In the genomic region with DNA sequence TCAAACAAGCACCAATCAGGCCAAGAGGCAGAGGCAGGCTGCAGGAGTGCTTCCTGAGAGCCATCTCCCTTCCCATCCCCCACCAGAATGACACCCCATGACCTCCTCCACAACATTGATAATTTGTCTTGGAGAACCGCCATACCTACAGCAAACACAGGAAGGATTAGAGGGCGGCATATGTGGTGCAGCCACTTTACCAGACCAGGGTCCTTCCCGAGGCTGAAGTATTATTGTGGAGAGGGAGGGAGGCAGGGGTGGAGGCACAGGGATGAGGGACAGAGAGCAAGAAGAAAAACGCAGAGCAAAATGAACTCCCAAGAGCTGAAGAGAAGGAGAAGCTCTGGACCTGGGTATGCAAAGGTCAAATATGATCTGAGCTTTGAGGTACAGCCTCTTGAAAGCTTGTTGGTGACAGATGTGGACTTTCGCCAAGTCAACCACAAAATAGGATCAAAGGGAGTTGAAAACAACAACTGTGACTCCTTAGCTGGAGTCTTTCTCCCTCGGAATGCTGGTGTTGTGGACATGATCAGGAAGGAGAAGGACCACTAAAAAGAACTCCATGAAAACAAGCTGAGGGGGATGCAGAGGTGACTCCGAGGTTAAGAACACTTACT, we compare ENCODE assay signal across 20 mouse cellular contexts. TPM values are rescaled to one million over a fixed set of nuclear protein-coding genes. Genes with fewer than 3 reads are reported as not detected.
DNase-seq lines count a peak whose midpoint lies in the region; ATAC-seq and TF ChIP-seq lines count a peak whose summit lies in the region.
"Had no signal": no experiment of that assay in that cellular context is flagged by ENCODE, and none has a peak within 500 bp of the region (broad histone marks: within the 10 kb centered on the region; RNA-seq: fewer than 3 reads in every experiment).

No protein-coding gene starts in this region.

- no peaks in the 10 kb centered on the region for H3K9me3 ChIP-seq in forebrain, embryonic 13.5 days (replicated peaks)
- no peaks in the 10 kb centered on the region for H3K9me3 ChIP-seq in forebrain, embryonic 12.5 days
- no peaks in the 10 kb centered on the region for H3K9me3 ChIP-seq in lung, embryonic 14.5 days (ENCODE audit: low read depth, low read length)
- H3K9me3 ChIP-seq in embryonic facial prominence, embryonic 14.5 days (ENCODE audit: control insufficient read depth, low read length): no peaks in the 10 kb centered on the region
- H3K9me3 ChIP-seq in midbrain, embryonic 15.5 days: no peaks in the 10 kb centered on the region
- H3K9me3 ChIP-seq: embryonic facial prominence, embryonic 12.5 days; limb, embryonic 12.5 days had no signal

- no peak overlapping the region for H3K4me3 ChIP-seq in forebrain, embryonic 13.5 days
- no peak overlapping the region for H3K4me3 ChIP-seq in forebrain, embryonic 12.5 days (replicated peaks)
- no peak overlapping the region for H3K4me3 ChIP-seq in lung, embryonic 14.5 days (ENCODE audit: low read depth, low read length)
- no peak overlapping the region for H3K4me3 ChIP-seq in embryonic facial prominence, embryonic 14.5 days (ENCODE audit: low read depth, low read length)
- H3K4me3 ChIP-seq in midbrain, embryonic 15.5 days: no peak overlapping the region
- H3K4me3 ChIP-seq: embryonic facial prominence, embryonic 12.5 days; limb, embryonic 12.5 days had no signal

- ATAC-seq in forebrain, embryonic 13.5 days: peak; percentile 48
- no peak for ATAC-seq in forebrain, embryonic 12.5 days (ENCODE audit: low FRiP score)
- ATAC-seq in lung, embryonic 14.5 days (ENCODE audit: insufficient read depth): no peak; the same call in 1 of the 2 replicates
- no peak for ATAC-seq in embryonic facial prominence, embryonic 14.5 days (ENCODE audit: low read depth)
- peak; percentile 30; the same call in 1 of the 2 replicates for ATAC-seq in midbrain, embryonic 15.5 days (replicated peaks)
- ATAC-seq: activated CD4-positive, CD25-positive, alpha-beta regulatory T cell, adult 4 months had no signal

- 54% methylated on average over 7 of the region's 7 CpGs for WGBS in forebrain, embryonic 13.5 days
- WGBS in forebrain, embryonic 12.5 days: 70% methylated on average over 7 of the region's 7 CpGs
- 36% methylated on average over 7 of the region's 7 CpGs for WGBS in lung, embryonic 14.5 days
- WGBS in embryonic facial prominence, embryonic 14.5 days: 54% methylated on average over 7 of the region's 7 CpGs
- WGBS in midbrain, embryonic 15.5 days: 53% methylated on average over 7 of the region's 7 CpGs

- no peak overlapping the region for H3K4me2 ChIP-seq in forebrain, embryonic 13.5 days
- no peak overlapping the region for H3K4me2 ChIP-seq in forebrain, embryonic 12.5 days
- no peak overlapping the region for H3K4me2 ChIP-seq in lung, embryonic 14.5 days
- H3K4me2 ChIP-seq in embryonic facial prominence, embryonic 14.5 days (ENCODE audit: low read depth, low read length): no peak overlapping the region
- H3K4me2 ChIP-seq in midbrain, embryonic 15.5 days: no peak overlapping the region
- H3K4me2 ChIP-seq: embryonic facial prominence, embryonic 12.5 days; heart, embryonic 11.5 days; limb, embryonic 12.5 days had no signal

- no peak for TF ChIP-seq CTCF in lung, embryonic 14.5 days (IDR thresholded peaks at IDR 0.05; ENCODE audit: low read depth)

- peak; percentile 19 for DNase-seq in lung, embryonic 14.5 days
- DNase-seq in lung, postnatal 10 days: no peak
- DNase-seq in embryonic facial prominence, embryonic 14.5 days (ENCODE audit: low spot score): peak; percentile 8
- no peak for DNase-seq in right cerebral cortex, adult 2 months (ENCODE audit: low spot score in 2 of 2)
- DNase-seq in T-cell, adult 2 months (ENCODE audit: low spot score): no peak
- DNase-seq: adrenal gland, postnatal 14 days; cerebellum, adult 11-12 months; cerebellum, postnatal 36 days; kidney, adult 2 months; kidney, postnatal 25 days; layer of hippocampus, adult 9-11 months; retina, postnatal 1 day had no signal

- H3K9ac ChIP-seq in forebrain, embryonic 13.5 days: no peak overlapping the region
- no peak overlapping the region for H3K9ac ChIP-seq in forebrain, embryonic 12.5 days
- no peak overlapping the region for H3K9ac ChIP-seq in lung, embryonic 14.5 days
- no peak overlapping the region for H3K9ac ChIP-seq in embryonic facial prominence, embryonic 14.5 days (ENCODE audit: low read depth, low read length)
- H3K9ac ChIP-seq in midbrain, embryonic 15.5 days: no peak overlapping the region
- H3K9ac ChIP-seq: embryonic facial prominence, embryonic 12.5 days; limb, embryonic 12.5 days had no signal

- no peaks in the 10 kb centered on the region for H3K36me3 ChIP-seq in forebrain, embryonic 13.5 days (ENCODE audit: poor library complexity, severe bottlenecking)
- H3K36me3 ChIP-seq in forebrain, embryonic 12.5 days (replicated peaks): no peaks in the 10 kb centered on the region
- H3K36me3 ChIP-seq in lung, embryonic 14.5 days (ENCODE audit: insufficient read depth): no peaks in the 10 kb centered on the region
- H3K36me3 ChIP-seq in embryonic facial prominence, embryonic 14.5 days (ENCODE audit: control insufficient read depth, insufficient read depth, low read length): no peaks in the 10 kb centered on the region
- no peaks in the 10 kb centered on the region for H3K36me3 ChIP-seq in midbrain, embryonic 15.5 days (replicated peaks)
- H3K36me3 ChIP-seq: embryonic facial prominence, embryonic 12.5 days; limb, embryonic 12.5 days had no signal

- H3K27me3 ChIP-seq in forebrain, embryonic 13.5 days: no peaks in the 10 kb centered on the region
- no peaks in the 10 kb centered on the region for H3K27me3 ChIP-seq in forebrain, embryonic 12.5 days
- H3K27me3 ChIP-seq in lung, embryonic 14.5 days (ENCODE audit: insufficient read depth, low read length): no peaks in the 10 kb centered on the region
- H3K27me3 ChIP-seq in embryonic facial prominence, embryonic 14.5 days (replicated peaks; ENCODE audit: control insufficient read depth, insufficient read depth, low read length): no peaks in the 10 kb centered on the region
- H3K27me3 ChIP-seq in midbrain, embryonic 15.5 days (replicated peaks): no peaks in the 10 kb centered on the region
- H3K27me3 ChIP-seq: embryonic facial prominence, embryonic 12.5 days had no signal

- 0 out of 2 replicates have a peak overlapping the region, but pooled peaks have one; percentile 8 for H3K27ac ChIP-seq in forebrain, embryonic 13.5 days
- H3K27ac ChIP-seq in forebrain, embryonic 12.5 days: no peak overlapping the region
- no peak overlapping the region for H3K27ac ChIP-seq in lung, embryonic 14.5 days (ENCODE audit: low read depth)
- no peak overlapping the region for H3K27ac ChIP-seq in embryonic facial prominence, embryonic 14.5 days (replicated peaks; ENCODE audit: low read depth, low read length)
- H3K27ac ChIP-seq in midbrain, embryonic 15.5 days: no peak overlapping the region
- H3K27ac ChIP-seq: embryonic facial prominence, embryonic 12.5 days; limb, embryonic 12.5 days; macrophage had no signal

- H3K4me1 ChIP-seq in forebrain, embryonic 13.5 days: peaks cover 27% of the 10 kb centered on the region
- H3K4me1 ChIP-seq in forebrain, embryonic 12.5 days: peaks cover 14% of the 10 kb centered on the region
- H3K4me1 ChIP-seq in lung, embryonic 14.5 days (ENCODE audit: insufficient read depth): peaks cover 11% of the 10 kb centered on the region; the same call in 1 of the 2 replicates
- H3K4me1 ChIP-seq in embryonic facial prominence, embryonic 14.5 days (ENCODE audit: control insufficient read depth, insufficient read depth, low read length): 0 out of 2 replicates have a peak, but pooled peaks cover 7% of the 10 kb centered on the region
- H3K4me1 ChIP-seq in midbrain, embryonic 15.5 days: 0 out of 2 replicates have a peak, but pooled peaks cover 3% of the 10 kb centered on the region

RNA-seq across cellular contexts. Expression of gene Sox9, which starts 36.7 kb away (rescaled TPM):
- polyA plus RNA-seq in forebrain, embryonic 13.5 days (2015; fragmentation: Nextera tagmentation; extraction: Ambion mirVana): 94.1 and 97.8 TPM in 2 replicates
- 152 and 186 TPM in 2 replicates for polyA plus RNA-seq in forebrain, embryonic 12.5 days (2016; fragmentation: Nextera tagmentation; extraction: Ambion mirVana)
- 75.7 and 81.6 TPM in 2 replicates for polyA plus RNA-seq in lung, embryonic 14.5 days (2014; fragmentation: Nextera tagmentation; extraction: Ambion mirVana)
- 48.0 and 61.8 TPM in 2 replicates for polyA plus RNA-seq in embryonic facial prominence, embryonic 14.5 days (2014; fragmentation: Nextera tagmentation; extraction: Ambion mirVana)
- 43.0 and 49.3 TPM in 2 replicates for polyA plus RNA-seq in midbrain, embryonic 15.5 days (2015; fragmentation: Nextera tagmentation; extraction: Ambion mirVana)
- polyA plus RNA-seq: activated CD4-positive, CD25-positive, alpha-beta regulatory T cell, adult 4 months; macrophage had no signal

Comparison
In these comparisons a context has a peak if more than half of its experiments do, and no peak if none do; other contexts are left out.
1. ATAC-seq: peak in forebrain, embryonic 13.5 days (single experiment) and midbrain, embryonic 15.5 days (single experiment); none in forebrain, embryonic 12.5 days (single experiment), lung, embryonic 14.5 days (single experiment) and embryonic facial prominence, embryonic 14.5 days (single experiment).
2. DNase-seq: peak in lung, embryonic 14.5 days (single experiment) and embryonic facial prominence, embryonic 14.5 days (single experiment); none in lung, postnatal 10 days (single experiment), right cerebral cortex, adult 2 months (0 of 2) and T-cell, adult 2 months (single experiment).